Mouse (Mus musculus) left cerebral cortex, adult 8-10 months (tissue): ENCODE measurements at regions not wholly inside any gene's neighbourhood (a gene's known extent, or its start where the extent isn't known, plus 50 kb on each side); places are given as distances from the start of the nearest gene placed in this dataset.

Experiments
- microRNA-seq, 2 experiments: library from miRNA; unstranded; fragments of <30 nt; microRNA quantifications; one replicate each; pipeline ENCODE4 v1.2.0; 2022

Small RNAs in the stretch of these regions (microRNA-seq; reads per million reads assigned to microRNA genes)
- gene Mir6350 = 0 reads per million in 2 experiments
